Mouse (Mus musculus) left cerebral cortex, postnatal 4 days (tissue): ENCODE results near the gene Zfp786. TPM values are rescaled to one million over a fixed set of nuclear protein-coding genes. Genes with fewer than 3 reads are reported as not detected.
"Not testable (repeated sequence)": the region's sequence is repeated elsewhere in the genome, so short reads cannot be mapped to it uniquely, and the experiment has no call there.

Experiments used
- DNase-seq: peaks from one replicate; pipeline ENCODE4 v3.0.0-alpha.2; 2022
- intact Hi-C: fragments of 180-260 bp; cut with DNase I; formaldehyde crosslinking; loops from one replicate; pipeline ENCODE4 v1.15.1; 2025
- microRNA-seq: library from miRNA; unstranded; fragments of <30 nt; microRNA quantifications from one replicate; pipeline ENCODE4 v1.2.0, GENCODE M21; 2022
- total RNA-seq, 2 experiments: library from RNA; stranded (reverse); gene quantifications; 2 replicates each; pipeline ENCODE4 v1.2.3; 2021

The Zfp786 gene
- total RNA-seq, 2 experiments from 2014 or later, result 12.4 to 13.9 TPM

DNA sequence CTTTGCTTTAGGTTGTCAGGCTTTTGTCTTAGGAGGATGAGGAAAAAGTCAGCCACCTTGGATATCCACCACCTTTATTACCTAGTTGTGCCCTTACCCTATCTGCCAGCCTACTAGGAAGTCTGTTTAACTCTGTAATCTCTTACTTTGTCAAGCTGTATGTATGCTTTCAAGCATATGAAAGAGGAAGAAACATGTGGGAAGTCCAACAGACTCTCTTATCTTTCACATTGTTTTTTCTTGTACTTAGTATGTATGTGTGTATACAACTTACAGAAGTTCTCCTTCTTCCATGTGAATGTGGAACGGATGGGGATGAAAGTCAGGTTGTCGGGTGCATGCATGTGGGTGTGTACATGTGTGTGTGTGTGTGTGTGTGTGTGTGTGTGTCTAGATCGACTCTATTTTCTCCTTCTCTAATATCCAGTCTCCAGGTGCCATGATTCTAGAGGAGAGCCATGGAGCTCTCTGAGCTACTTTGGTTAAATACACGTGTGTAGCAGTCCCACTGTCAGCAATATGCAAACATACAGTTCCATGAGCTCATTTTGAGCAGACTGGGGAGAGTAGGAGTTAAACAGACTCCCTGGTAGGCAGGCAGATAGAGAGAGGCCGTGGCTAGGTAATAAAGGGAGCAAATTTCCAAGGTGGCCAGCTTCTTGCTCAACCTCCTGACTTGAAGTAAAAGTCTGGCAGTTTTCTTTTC is 45.8 kb downstream of the Zfp786 start:
- intact Hi-C loops, result no loop called here
- DNase-seq, result no peak

DNA sequence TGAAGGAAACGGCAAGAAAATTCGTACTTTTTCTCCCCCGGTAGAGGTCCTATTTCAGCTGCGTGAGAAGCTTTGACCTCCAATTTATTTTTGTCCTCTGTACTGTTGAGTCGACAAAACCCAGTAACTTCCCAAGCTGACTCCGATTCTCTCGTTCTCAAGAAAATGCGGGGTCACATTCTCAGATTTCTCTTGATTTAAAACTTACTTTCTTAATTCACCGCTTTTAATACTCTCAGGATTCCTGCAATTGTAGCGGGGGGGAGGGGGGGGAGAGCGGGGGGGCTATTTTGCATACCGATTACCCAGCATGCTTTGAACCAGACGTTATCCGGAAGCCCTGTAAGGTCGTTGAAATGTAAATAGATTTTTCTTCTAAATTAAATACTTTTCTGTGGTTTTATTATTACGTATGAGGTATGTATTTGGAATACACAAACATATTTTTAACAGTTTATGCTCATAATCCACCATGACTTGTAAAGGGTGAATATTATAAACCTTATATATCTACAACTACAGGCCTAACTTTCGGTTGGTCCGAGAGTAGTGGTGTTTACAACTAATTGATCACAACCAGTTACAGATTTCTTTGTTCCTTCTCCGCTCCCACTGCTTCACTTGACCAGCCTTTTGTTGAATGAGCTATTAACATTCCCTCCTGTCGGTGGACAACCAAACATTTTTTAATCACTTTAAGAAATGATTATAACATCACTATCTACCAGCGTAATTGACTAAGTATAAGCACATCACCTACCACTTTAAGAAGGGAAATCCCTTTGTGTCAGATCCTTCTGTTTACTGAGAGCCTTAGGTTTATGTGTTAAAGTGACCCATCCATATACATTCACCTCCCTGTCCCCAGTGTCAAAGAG is 49.3 kb downstream of the Zfp786 start:
- no peak for DNase-seq
- intact Hi-C loops, result no loop called here

GRCm38 (mm10) chr6:47780576-47781013 is 50.1 kb downstream of the Zfp786 start:
- no peak for DNase-seq
- intact Hi-C loops, result no loop called here

DNA sequence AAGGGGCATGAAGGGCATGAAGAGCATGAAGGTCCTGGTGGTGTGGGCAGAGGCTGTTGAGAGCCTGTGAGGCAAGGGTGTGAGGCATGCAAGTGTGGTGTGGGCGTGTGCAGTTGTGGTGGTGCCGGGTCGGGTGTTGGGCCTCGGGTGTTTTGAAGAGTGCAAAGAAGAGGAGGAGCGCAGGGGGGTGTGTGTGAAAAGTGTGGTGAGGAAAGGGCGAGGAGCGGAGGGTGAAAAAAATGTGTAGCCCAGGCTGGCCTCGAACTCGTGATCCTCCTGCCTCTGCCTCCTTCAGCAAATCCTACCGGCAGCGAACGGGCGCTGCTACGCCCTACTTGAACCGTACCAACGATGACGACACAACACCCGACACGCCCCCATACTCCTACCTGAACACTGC is 58.9 kb downstream of the Zfp786 start:
- DNase-seq, intact Hi-C loops: not testable (repeated sequence)

- DNase-seq, intact Hi-C loops: not testable (repeated sequence)
These were observed 59.6 kb downstream of the Zfp786 start for GRCm38 (mm10) chr6:47771113-47771512.

DNA sequence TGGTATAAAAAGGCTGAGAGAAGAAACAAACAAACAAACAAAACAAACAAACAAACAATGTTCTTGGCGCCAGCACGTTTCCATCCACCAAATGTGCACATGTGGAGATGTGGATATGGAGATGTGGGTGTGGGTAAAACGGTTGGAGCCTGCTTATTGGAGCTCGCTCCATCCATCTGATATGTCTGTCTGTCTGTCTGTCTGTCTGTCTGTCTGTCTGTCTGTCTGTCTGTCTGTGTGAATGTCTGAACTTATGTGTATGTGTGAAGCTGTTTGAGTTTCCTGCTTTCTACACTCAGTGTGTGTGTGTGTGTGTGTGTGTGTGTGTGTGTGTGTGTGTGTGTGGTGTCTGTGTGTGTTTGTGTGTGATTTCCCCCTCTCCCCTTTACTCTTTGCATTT is 60.8 kb downstream of the Zfp786 start:
- DNase-seq, intact Hi-C loops: not testable (repeated sequence)

Small RNA genes within 50 kb of the gene (microRNA-seq; reads per million reads assigned to microRNA genes)
- not detected for gene Mir704

Other genes with a start within 250 kb of the Zfp786 start
- gene Ezh2, start 235.5 kb downstream of the Zfp786 start, total RNA-seq, result 10 to 100 TPM; 65.4 to 69.6 TPM
- gene Pdia4, start 17.4 kb downstream of the Zfp786 start, total RNA-seq, result 10 to 100 TPM; 63.0 to 73.0 TPM
- 10 to 100 TPM; 26.9 to 27.6 TPM for gene Zfp398, start 4.8 kb upstream of the Zfp786 start, total RNA-seq
- gene Zfp282, start 46.3 kb upstream of the Zfp786 start, total RNA-seq, result 10 to 100 TPM; 32.1 to 32.8 TPM
- gene Zfp212, start 89.6 kb upstream of the Zfp786 start, total RNA-seq, result 10 to 100 TPM; 18.5 to 20.5 TPM
- gene Zfp956, start 122.5 kb upstream of the Zfp786 start, total RNA-seq, result 10 to 100 TPM; 23.2 to 28.7 TPM
- gene Zfp777, start 218.0 kb upstream of the Zfp786 start, total RNA-seq, result 10 to 100 TPM; 35.5 to 43.4 TPM